Mouse (Mus musculus) kidney, adult 2 months (tissue): ENCODE results near the gene Disc1. TPM values are rescaled to one million over a fixed set of nuclear protein-coding genes. Genes with fewer than 3 reads are reported as not detected.

ENCODE experiments used
- DNase-seq: peaks from one replicate; pipeline ENCODE4 v3.0.0; 2021
- H3K27ac ChIP-seq: fragments of 200-500 bp; 2 replicates; pipeline ENCODE4 v1.5.1; 2012; ENCODE audit warnings: low read depth, low read length, control low read depth, inconsistent platforms; ENCODE audit not compliant: insufficient read depth
- H3K27me3 ChIP-seq: fragments of 200-500 bp; replicated peaks from 2 replicates; pipeline ENCODE4 v1.6.1; 2012; ENCODE audit warnings: mild to moderate bottlenecking, moderate library complexity, low read length, inconsistent platforms; ENCODE audit not compliant: control insufficient read depth, insufficient read depth
- H3K36me3 ChIP-seq: fragments of 200-500 bp; 2 replicates; pipeline ENCODE4 v1.6.1; 2012; ENCODE audit warnings: mild to moderate bottlenecking, moderate library complexity, low read length, inconsistent platforms; ENCODE audit not compliant: control insufficient read depth, insufficient read depth
- H3K4me1 ChIP-seq: fragments of 200-500 bp; 2 replicates; pipeline ENCODE4 v1.6.1; 2011; ENCODE audit warnings: low read length; ENCODE audit not compliant: control insufficient read depth, insufficient read depth
- H3K4me3 ChIP-seq: fragments of 200-500 bp; 2 replicates; pipeline ENCODE4 v1.5.1; 2011; ENCODE audit warnings: mild to moderate bottlenecking, low read depth, low read length, control low read depth; ENCODE audit not compliant: insufficient read depth
- CTCF ChIP-seq: fragments of 200-500 bp; conservative IDR thresholded peaks from 2 replicates; pipeline ENCODE4 v1.5.1; 2011; ENCODE audit warnings: low read depth, mild to moderate bottlenecking, control low read depth, low read length, moderate library complexity, mixed read lengths; ENCODE audit not compliant: insufficient read depth, insufficient read length
- POLR2A ChIP-seq: fragments of 200-500 bp; IDR thresholded peaks from one replicate; pipeline ENCODE4 v1.6.1; 2011; ENCODE audit warnings: low read depth, low read length, control low read depth
- WGBS: fragments of 180-500 bp; shearing (Covaris S2); methylation state at CpG from one replicate; pipeline ENCODE4 v1.1.7; 2018; 5-methylcytosine and 5-hydroxymethylcytosine counted together
- polyA plus RNA-seq: library from polyadenylated mRNA; depleted of rRNA; stranded (reverse); fragments of >200 nt; gene quantifications from 2 replicates; pipeline ENCODE4 v1.2.3, GENCODE M21; 2012; rRNA removed

Gene Disc1
- polyA plus RNA-seq, result 0.46 and 0.58 TPM in 2 replicates

- peak; percentile 41 for DNase-seq
- WGBS, result 1% methylated on average over 65 of the region's 65 CpGs
- Histone ChIP-seq H3K4me3 (peak within 1 kb of the TSS; percentile 72), H3K27ac (peak within 1 kb of the TSS; percentile 30), H3K4me1 (no peaks in the 10 kb centered on the region), H3K36me3 (no peaks in the 10 kb centered on the region), H3K27me3 (peaks cover 2% of the 10 kb centered on the region)
- TF ChIP-seq POLR2A, result no peak
- TF ChIP-seq CTCF, result no peak
These were observed at the start of gene Disc1 for GRCm38 (mm10) chr8:125053505-125054435. Disc1 (plus strand) TSS chr8:125054195.

DNA sequence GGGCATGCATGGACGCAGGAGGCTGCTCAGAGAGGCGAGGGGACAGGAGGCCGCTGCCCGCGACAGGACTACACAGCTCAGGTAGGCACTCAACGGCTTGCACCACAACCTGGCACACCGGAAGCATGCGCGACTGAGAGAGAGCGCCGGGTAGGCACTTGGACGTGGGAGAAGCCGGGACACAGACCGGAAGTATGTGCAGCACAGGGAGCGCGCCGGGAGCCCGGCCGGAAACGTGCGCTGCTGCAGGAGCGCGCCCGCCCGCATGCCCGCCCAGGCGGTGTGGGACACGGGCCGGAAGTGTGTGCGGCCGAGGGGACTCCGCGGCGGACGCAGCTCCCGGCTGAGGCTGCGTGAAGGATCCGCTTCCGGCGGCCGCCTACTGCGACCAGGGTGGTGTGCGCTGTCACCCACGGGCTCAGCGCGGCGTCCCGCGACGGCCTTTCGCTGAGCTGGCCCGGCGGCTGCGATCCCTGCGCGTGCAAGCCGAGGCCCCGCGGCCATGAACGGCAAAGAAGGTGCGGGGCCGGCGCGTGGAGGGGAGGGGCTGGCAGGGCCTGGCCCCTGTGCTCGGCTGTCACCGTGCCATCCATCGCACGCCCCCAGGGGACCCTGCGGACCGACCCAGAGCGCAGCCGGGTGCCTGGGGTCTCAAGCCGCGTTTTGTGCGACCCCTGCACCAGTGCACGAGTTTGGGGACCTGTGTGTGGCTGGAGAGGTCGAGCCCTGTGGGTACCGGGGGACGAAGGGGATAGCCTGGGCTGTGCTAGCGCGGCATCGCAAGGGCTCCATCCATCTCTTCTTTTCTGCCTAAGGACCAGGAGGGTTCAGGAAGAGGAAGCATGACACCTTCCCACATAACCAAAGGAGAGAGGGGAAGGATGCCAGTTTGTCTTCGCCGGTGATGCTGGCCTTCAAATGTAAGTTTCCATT is 41.0 kb upstream of the Disc1 start, which contains the start of gene Tsnax:
TSS of gene Tsnax (plus strand) at position 303 of the 933 bp plus-strand sequence.
- peak; percentile 95 for DNase-seq
- TF ChIP-seq POLR2A (peak; percentile 44), CTCF (no peak)
- peak within 1 kb of the TSS; percentile 82 for H3K4me3 ChIP-seq
- H3K27me3 ChIP-seq, result no peaks in the 10 kb centered on the region
- WGBS, result 2% methylated on average over 84 of the region's 84 CpGs
- peaks cover 1% of the 10 kb centered on the region; the same call in 1 of the 2 replicates for H3K36me3 ChIP-seq
- H3K4me1 ChIP-seq, result no peaks in the 10 kb centered on the region
- peak within 1 kb of the TSS; percentile 17 for H3K27ac ChIP-seq

- no peak overlapping the region for H3K27ac ChIP-seq
- DNase-seq, result no peak
- TF ChIP-seq CTCF, result no peak
- TF ChIP-seq POLR2A, result no peak
These were observed 29.9 kb upstream of the Disc1 start for GRCm38 (mm10) chr8:125024085-125024484.

GRCm38 (mm10) chr8:125027211-125027610 is 26.8 kb upstream of the Disc1 start:
- peaks cover 1% of the 10 kb centered on the region for H3K36me3 ChIP-seq
- 63% methylated on average over 3 of the region's 3 CpGs for WGBS
- H3K4me3 ChIP-seq, result no peak overlapping the region
- no peaks in the 10 kb centered on the region for H3K4me1 ChIP-seq
- H3K27ac ChIP-seq, result no peak overlapping the region
- DNase-seq, result no peak
- TF ChIP-seq CTCF, result no peak
- no peaks in the 10 kb centered on the region for H3K27me3 ChIP-seq

More at GRCm38 (mm10) chr8:125024085-125024484, 29.9 kb upstream of the Disc1 start:
- no peak overlapping the region for H3K4me3 ChIP-seq
- 72% methylated on average over 8 of the region's 8 CpGs for WGBS
- H3K27me3 ChIP-seq, result no peaks in the 10 kb centered on the region
- H3K4me1 ChIP-seq, result no peaks in the 10 kb centered on the region
- peaks cover 1% of the 10 kb centered on the region for H3K36me3 ChIP-seq

DNA sequence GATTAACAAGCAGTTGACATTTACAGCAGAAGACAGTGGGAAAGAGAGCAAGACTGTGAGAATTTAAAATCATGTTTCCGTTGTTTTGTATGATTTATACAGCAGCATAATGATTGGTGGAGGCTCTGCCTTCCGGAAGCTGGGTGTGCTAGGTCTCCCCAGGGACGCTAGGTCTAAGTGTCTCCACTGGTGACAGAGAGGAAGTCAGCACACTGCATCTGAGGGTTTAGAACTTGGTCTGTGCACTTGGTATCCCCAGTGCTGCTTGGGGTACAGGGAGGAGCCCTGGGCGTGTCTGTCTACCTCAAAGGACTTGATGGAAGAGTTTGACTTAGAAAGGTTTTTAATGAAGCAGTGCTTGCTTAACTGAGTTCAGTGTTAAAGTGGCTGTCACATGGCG is 25.2 kb upstream of the Disc1 start:
- Histone ChIP-seq H3K27me3 (no peaks in the 10 kb centered on the region), H3K4me1 (no peaks in the 10 kb centered on the region), H3K36me3 (peaks cover under 1% of the 10 kb centered on the region), H3K27ac (no peak overlapping the region), H3K4me3 (no peak overlapping the region)
- no peak for DNase-seq
- 95% methylated on average over 5 of the region's 5 CpGs for WGBS
- no peak for TF ChIP-seq POLR2A
- TF ChIP-seq CTCF, result no peak

DNA sequence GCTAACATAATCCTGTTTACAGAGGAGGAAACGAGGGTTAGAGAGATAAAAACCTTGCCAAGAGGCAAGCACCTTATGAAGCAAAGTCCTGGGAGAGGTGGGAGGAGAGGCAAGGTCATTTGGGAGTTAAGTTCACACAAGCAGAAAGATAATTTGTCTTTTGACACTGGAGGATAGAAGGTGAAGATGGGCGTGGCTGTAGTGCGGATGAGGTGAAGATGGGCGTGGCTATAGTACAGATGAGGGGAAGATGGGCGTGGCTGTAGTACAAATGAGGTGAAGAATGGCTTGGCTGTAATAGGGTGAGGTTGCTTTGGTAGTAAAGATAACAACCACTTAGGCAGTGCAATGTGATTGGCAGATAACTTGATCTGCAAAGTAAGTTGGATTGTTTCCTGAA is 22.7 kb upstream of the Disc1 start:
- no peaks in the 10 kb centered on the region; the same call in 1 of the 2 replicates for H3K36me3 ChIP-seq
- H3K27ac ChIP-seq, result no peak overlapping the region

More for the DNA sequence above, 22.7 kb upstream of the Disc1 start:
- TF ChIP-seq CTCF (no peak), POLR2A (no peak)
- H3K4me1 ChIP-seq, result no peaks in the 10 kb centered on the region
- H3K27me3 ChIP-seq, result no peaks in the 10 kb centered on the region
- H3K4me3 ChIP-seq, result no peak overlapping the region
- 65% methylated on average over 5 of the region's 5 CpGs for WGBS
- DNase-seq, result no peak
